Mouse (Mus musculus) stomach, postnatal 0 days (tissue): ENCODE results near the gene Vps35l. TPM values are rescaled to one million over a fixed set of nuclear protein-coding genes. Genes with fewer than 3 reads are reported as not detected.

ENCODE experiments used
- ATAC-seq: fragments of 200-750 bp; cut with Nextera tagmentation; 2 replicates; pipeline ENCODE4 v1.8.0; 2017; ENCODE audit not compliant: low FRiP score, low TSS enrichment
- DNase-seq: peaks from one replicate; pipeline ENCODE4 v3.0.0-alpha.2; 2016; ENCODE audit warnings: low spot score
- H3K27ac ChIP-seq: fragments of 300-500 bp; sonication (generic); replicated peaks from 2 replicates; pipeline ENCODE4 v1.5.1; 2014; ENCODE audit warnings: mild to moderate bottlenecking, control low read depth
- H3K27me3 ChIP-seq: fragments of 300-500 bp; sonication (generic); 2 replicates; pipeline ENCODE4 v1.6.1; 2014; ENCODE audit warnings: low read length; ENCODE audit not compliant: control insufficient read depth, insufficient read depth
- H3K36me3 ChIP-seq: fragments of 300-500 bp; sonication (generic); 2 replicates; pipeline ENCODE4 v1.6.1; 2014; ENCODE audit warnings: low read length, mixed read lengths; ENCODE audit not compliant: control insufficient read depth, insufficient read depth
- H3K4me1 ChIP-seq: fragments of 300-500 bp; sonication (generic); replicated peaks from 2 replicates; pipeline ENCODE4 v1.6.1; 2014; ENCODE audit warnings: antibody characterized with exemption; ENCODE audit not compliant: control insufficient read depth, insufficient read depth
- H3K4me2 ChIP-seq: fragments of 300-500 bp; sonication (generic); replicated peaks from 2 replicates; pipeline ENCODE4 v1.6.1; 2014; ENCODE audit warnings: low read depth, mild to moderate bottlenecking, control low read depth, moderate library complexity
- H3K4me3 ChIP-seq: fragments of 300-500 bp; sonication (generic); 2 replicates; pipeline ENCODE4 v1.5.1; 2014; ENCODE audit warnings: low read depth, low read length, control low read depth
- H3K9ac ChIP-seq: fragments of 300-500 bp; sonication (generic); 2 replicates; pipeline ENCODE4 v1.6.1; 2014; ENCODE audit warnings: mild to moderate bottlenecking, low read length, control low read depth, mixed read lengths
- H3K9me3 ChIP-seq: fragments of 300-500 bp; sonication (generic); 2 replicates; pipeline ENCODE4 v1.6.1; 2016; ENCODE audit warnings: low read length; ENCODE audit not compliant: control insufficient read depth
- CTCF ChIP-seq: IDR thresholded peaks from 2 replicates; pipeline ENCODE4 v1.5.1; 2016; ENCODE audit warnings: antibody characterized with exemption, low read depth, mild to moderate bottlenecking, moderate library complexity
- EP300 ChIP-seq: optimal IDR thresholded peaks from 2 replicates; pipeline ENCODE3; 2016; ENCODE audit warnings: antibody characterized with exemption
- WGBS: fragments of 180-500 bp; shearing (Covaris S2); extraction: QIAGEN DNeasy Blood & Tissue Kit; methylation state at CpG from one replicate; pipeline ENCODE4 v1.1.7; 2014; 5-methylcytosine and 5-hydroxymethylcytosine counted together
- polyA plus RNA-seq: library from polyadenylated mRNA; unstranded; fragments of >200 nt; fragmentation: Nextera tagmentation; extraction: Ambion mirVana; gene quantifications from 2 replicates; pipeline ENCODE4 v1.2.1, GENCODE M21; 2015

Vps35l gene
- polyA plus RNA-seq, 1 experiment from 2014 or later = 32.7 TPM

- no peak for DNase-seq
- WGBS = 50% methylated on average over 7 of the region's 7 CpGs
- Histone ChIP-seq H3K36me3 (peaks cover 23% of the 10 kb centered on the region), H3K27ac (no peak overlapping the region), H3K4me2 (no peak overlapping the region), H3K4me3 (no peak overlapping the region), H3K27me3 (no peaks in the 10 kb centered on the region), H3K9ac (no peak overlapping the region), H3K4me1 (no peaks in the 10 kb centered on the region), H3K9me3 (no peaks in the 10 kb centered on the region)
- no peak for TF ChIP-seq EP300
- TF ChIP-seq CTCF = no peak
- no peak for ATAC-seq
Measured at GRCm38 (mm10) chr7:118755756-118756155, 15.7 kb downstream of the Vps35l start.

- Histone ChIP-seq H3K9me3 (no peaks in the 10 kb centered on the region), H3K9ac (no peak overlapping the region), H3K4me1 (no peaks in the 10 kb centered on the region), H3K27me3 (no peaks in the 10 kb centered on the region), H3K4me2 (no peak overlapping the region), H3K27ac (no peak overlapping the region), H3K36me3 (peaks cover 27% of the 10 kb centered on the region), H3K4me3 (no peak overlapping the region)
- ATAC-seq (no peak), DNase-seq (no peak)
- 93% methylated on average over 24 of the region's 24 CpGs for WGBS
- TF ChIP-seq EP300 (no peak), CTCF (no peak)
Measured at GRCm38 (mm10) chr7:118756490-118757265, 16.7 kb downstream of the Vps35l start.

DNA sequence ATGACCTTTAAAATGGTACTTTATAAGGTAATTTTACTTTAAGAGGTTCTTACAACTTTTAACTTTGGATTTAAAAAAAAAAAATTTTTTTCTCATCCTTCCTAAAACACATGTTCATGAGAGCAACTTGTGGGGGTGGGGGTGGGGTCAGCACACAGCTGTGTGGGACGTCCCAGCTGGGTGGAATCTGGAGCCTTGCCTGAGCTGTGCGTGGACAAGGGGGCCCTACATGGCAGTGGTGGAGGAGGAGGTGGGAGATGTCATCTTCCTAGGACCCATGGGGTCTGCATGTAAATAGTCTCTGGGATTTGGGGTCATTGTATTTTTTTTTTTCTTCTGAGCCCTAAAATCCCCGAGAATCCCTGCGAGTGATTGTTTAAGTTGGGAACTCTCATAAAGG, 18.3 kb downstream of the Vps35l start:
- no peak for ATAC-seq
- Histone ChIP-seq H3K9ac (no peak overlapping the region), H3K27me3 (no peaks in the 10 kb centered on the region), H3K4me2 (no peak overlapping the region), H3K9me3 (no peaks in the 10 kb centered on the region), H3K27ac (no peak overlapping the region), H3K4me1 (no peaks in the 10 kb centered on the region), H3K4me3 (no peak overlapping the region), H3K36me3 (peaks cover 15% of the 10 kb centered on the region; the same call in 1 of the 2 replicates)
- TF ChIP-seq CTCF = no peak
- no peak for TF ChIP-seq EP300
- 46% methylated on average over 4 of the region's 4 CpGs for WGBS
- DNase-seq = no peak

DNA sequence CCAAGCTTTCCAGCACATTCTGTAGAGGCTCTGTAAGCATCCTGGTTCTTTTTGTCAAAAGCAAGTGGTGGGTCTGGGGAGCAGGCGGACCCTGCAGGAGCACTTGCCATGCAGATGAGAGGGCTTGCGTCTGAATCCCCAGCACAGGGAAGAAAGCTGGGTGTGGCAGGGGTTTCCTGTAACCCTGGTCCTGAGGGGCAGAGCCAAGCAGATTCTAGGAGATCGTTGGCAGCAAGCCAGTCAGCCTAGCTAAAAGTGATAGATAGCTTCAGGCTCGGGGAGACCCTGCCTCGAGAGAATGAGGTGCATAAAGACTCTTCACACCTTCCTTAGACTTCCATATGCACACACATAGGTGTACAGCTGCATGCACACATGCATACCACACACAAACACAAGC, 19.3 kb downstream of the Vps35l start:
- no peak for TF ChIP-seq CTCF
- TF ChIP-seq EP300 = no peak
- H3K4me2 ChIP-seq = no peak overlapping the region
- no peaks in the 10 kb centered on the region for H3K4me1 ChIP-seq
- no peak overlapping the region for H3K27ac ChIP-seq
- H3K36me3 ChIP-seq = 0 out of 2 replicates have a peak, but pooled peaks cover 10% of the 10 kb centered on the region
- WGBS = 31% methylated on average over 5 of the region's 5 CpGs
- no peaks in the 10 kb centered on the region for H3K27me3 ChIP-seq
- DNase-seq = no peak
- ATAC-seq = no peak
- no peak overlapping the region for H3K9ac ChIP-seq
- no peaks in the 10 kb centered on the region for H3K9me3 ChIP-seq
- no peak overlapping the region for H3K4me3 ChIP-seq

DNA sequence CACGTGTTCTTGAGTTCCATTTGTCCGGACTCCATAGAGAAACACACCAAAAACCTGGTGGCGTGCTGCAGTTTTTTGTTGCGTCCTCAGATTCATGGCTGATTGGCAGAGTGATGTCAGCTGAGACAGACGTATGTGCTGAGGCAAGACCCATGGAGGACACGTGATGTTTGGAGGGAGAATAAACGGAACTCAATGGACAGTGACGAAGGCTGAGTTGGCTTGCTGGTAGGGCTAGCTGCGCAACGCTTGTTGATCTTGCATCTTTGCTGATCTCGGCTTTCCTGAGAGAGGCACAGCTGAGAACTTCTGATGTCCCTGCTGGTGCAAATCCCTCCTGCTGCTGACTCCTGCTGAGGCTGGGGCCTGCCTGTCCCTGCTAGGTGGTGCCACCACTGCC, 23.9 kb downstream of the Vps35l start:
- H3K36me3 ChIP-seq = 0 out of 2 replicates have a peak, but pooled peaks cover 7% of the 10 kb centered on the region

DNA sequence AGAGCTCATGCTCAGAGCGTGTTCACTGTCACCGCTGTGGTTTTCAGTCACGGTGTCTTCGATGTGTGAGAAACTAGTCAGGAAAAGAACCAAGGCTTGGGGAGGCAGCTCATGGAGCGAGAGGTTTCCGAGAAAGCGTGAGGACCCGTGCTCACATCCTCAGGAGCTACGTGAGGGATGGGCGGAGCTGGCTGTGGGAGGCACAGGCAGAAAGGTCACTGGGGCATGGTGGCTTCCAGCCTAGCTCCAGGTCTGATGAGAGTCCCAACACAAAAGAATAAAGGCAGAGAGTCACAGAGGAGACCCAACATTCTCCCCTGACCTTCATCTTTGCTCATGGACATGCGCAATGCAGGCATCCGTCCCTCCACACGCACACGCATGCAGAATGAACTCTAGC, 24.7 kb downstream of the Vps35l start:
- no peak for TF ChIP-seq EP300
- no peak for TF ChIP-seq CTCF
- WGBS = 85% methylated on average over 14 of the region's 14 CpGs
- H3K9ac ChIP-seq = no peak overlapping the region
- H3K4me3 ChIP-seq = no peak overlapping the region
- H3K4me1 ChIP-seq = no peaks in the 10 kb centered on the region
- no peak overlapping the region for H3K27ac ChIP-seq
- H3K4me2 ChIP-seq = no peak overlapping the region
- no peaks in the 10 kb centered on the region for H3K27me3 ChIP-seq
- 0 out of 2 replicates have a peak, but pooled peaks cover 7% of the 10 kb centered on the region for H3K36me3 ChIP-seq
- DNase-seq (no peak), ATAC-seq (no peak)
- no peaks in the 10 kb centered on the region for H3K9me3 ChIP-seq

More for the DNA sequence above, 23.9 kb downstream of the Vps35l start:
- DNase-seq (no peak), ATAC-seq (no peak)
- H3K4me3 ChIP-seq = no peak overlapping the region
- H3K4me2 ChIP-seq = no peak overlapping the region
- no peaks in the 10 kb centered on the region for H3K9me3 ChIP-seq
- H3K27ac ChIP-seq = no peak overlapping the region
- H3K27me3 ChIP-seq = no peaks in the 10 kb centered on the region
- no peaks in the 10 kb centered on the region for H3K4me1 ChIP-seq
- TF ChIP-seq CTCF (no peak), EP300 (no peak)
- H3K9ac ChIP-seq = no peak overlapping the region
- 86% methylated on average over 11 of the region's 11 CpGs for WGBS
